Mouse (Mus musculus) liver, adult 2 months (tissue): ENCODE measurements around the gene Itgb8.

Experiments used
- CTCF ChIP-seq: fragments of 200-500 bp; IDR thresholded peaks from 2 replicates; pipeline ENCODE4 v1.5.1; 2011; ENCODE audit warnings: low read depth, low read length, control low read depth
- POLR2A ChIP-seq: fragments of 200-500 bp; IDR thresholded peaks from 2 replicates; pipeline ENCODE4 v1.6.1; 2011; ENCODE audit warnings: low read length, control low read depth; ENCODE audit not compliant: insufficient read depth; ENCODE audit errors: extremely low read depth

GRCm38 (mm10) chr12:119241071-119241470, 2.5 kb upstream of the Itgb8 start:
- TF ChIP-seq CTCF (no peak), POLR2A (no peak)
